Mouse (Mus musculus): ENCODE data around the gene Nmi.

Gene Nmi

DNA sequence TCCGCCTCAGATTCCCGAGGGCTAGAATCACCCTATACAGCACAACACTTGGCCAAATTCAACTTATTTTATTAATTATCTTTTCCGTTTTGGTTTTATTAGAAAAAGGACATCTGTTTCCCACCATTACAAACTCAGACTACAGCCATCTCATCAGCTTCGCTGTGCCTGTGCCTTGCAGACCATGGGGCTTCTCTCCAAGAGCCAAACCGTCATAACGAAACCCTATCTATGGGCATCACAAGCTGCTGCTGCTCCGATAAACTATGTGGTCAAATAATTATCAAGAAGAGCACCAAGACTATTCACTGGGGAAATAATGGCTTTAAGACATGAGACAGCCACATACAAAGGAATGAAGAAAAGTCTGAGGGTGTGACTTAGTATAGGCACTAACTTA, 31.5 kb downstream of the Nmi start:
- no peak for DNase-seq (ENCODE audit: low spot score)

DNA sequence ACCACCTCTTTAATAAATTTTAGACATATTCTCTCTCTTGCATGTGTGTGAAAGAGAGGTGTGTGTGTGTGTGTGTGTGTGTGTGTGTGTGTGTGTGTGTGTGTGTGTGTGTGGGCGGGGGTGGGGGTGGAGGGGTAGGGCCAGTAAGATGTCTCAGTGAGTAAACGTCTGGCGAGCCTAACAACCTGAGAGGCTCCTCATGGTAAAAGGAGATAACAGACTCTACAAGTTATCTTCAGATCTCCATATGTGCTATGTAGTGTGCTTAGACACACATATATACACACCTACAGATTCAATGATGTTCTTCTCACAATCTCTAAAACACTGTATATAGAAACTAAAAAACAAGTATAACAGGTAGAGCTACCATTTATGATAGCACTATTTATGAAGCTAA, 34.5 kb downstream of the Nmi start:
- no peak for DNase-seq (ENCODE audit: low spot score)

- no peak for DNase-seq (ENCODE audit: low spot score)
Observed at GRCm38 (mm10) chr2:51937004-51937403, 36.3 kb downstream of the Nmi start.

DNA sequence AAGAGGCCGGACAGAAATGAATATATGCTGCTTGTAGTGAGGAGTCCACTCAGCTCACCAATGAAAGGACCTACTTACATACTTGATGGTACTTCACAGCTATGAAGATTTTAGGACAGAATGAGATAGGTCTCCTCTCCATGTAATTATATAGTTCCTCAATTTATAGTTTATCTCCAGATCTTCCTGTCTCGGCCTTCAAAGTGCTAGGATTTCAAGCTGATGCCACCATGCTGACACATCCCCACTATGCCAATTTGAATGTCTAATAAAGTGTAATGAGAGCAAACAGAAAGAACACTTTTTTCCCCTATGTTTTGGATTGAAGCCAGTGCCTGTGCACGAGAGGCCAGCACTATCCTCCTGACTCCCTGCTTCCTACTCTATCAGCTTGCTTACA, 36.7 kb downstream of the Nmi start:
- no peak for DNase-seq (ENCODE audit: low spot score)

DNA sequence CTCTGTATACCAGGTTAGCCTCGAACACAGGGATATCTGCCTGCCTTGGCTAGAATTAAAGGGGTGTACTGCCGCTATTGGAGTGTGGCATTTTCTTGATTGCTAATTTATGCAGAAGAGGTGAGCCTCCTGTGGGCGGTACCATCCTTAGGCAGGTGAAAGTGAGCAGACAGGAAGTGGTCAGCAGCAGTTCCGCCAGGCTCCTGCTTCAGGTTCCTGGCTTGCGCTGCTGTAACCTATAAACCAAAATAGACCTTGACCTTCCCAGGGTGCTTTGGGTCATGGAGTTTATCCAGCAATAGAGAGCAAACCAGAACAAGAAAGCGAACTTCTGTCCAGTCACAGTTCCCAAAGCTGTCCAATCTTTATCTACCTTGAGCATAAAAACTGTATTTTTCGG, 37.4 kb downstream of the Nmi start:
- DNase-seq (ENCODE audit: low spot score) = no peak

GRCm38 (mm10) chr2:51934574-51935334, 38.5 kb downstream of the Nmi start, which contains the start of gene Rbm43:
Gene Rbm43, minus strand, starts transcription at chr2:51935163.
- peak; percentile 75 for DNase-seq (ENCODE audit: low spot score)

DNA sequence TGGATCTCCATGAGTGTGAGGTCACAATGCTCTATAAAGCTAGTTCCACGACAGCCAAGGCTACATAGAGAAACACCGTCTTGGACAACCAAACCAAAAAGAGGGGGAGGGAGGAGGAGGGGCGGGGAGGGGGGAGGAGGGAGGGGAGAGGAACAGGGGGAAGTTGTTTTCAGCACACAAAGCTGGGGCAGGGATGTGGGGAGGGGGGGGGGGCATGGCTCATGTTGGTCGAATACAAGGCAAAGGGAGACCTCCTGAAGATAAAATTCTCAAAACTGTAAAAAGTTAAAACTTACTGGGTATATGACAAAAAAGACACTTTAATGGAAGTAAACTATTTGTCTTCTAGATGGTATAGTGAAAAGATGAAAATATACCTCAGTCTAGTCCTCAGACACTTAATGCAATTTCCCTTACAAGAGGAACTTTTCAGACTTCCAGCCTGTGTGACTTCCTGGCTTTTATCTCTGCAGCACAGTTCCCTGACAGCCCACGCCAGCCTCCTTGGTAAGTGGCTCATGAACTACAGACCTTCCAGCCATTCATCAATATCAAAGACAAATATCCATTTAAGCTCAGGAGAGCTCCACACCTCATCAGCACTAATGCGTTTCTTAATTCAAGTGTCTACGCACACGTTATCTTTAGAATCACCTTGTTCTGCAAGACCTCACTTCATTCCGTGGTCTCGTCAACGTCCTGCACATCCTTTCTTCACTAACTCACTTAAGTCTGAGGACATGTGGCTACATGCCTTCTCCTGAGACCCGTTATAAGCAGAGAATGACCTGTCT, 39.8 kb downstream of the Nmi start:
- DNase-seq (ENCODE audit: low spot score) = no peak

DNA sequence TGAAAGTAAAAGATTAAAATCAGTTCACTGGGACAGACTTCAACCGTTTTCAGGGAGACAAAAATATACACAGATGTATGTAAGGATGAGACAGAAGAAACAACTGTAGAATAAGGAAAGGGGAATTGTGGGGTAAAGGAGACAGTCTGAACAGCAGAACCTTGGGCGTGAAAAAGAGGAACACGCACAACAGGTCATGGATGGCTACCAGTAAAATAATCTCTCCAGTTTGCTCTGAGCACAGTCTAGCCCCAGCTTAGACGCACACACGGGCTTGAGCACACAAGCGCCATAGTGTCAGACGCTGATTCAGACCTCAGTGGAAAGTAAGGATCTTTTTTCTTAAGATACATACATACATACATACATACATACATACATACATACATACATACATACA, 42.1 kb downstream of the Nmi start:
- DNase-seq (ENCODE audit: low spot score) = no peak

- DNase-seq (ENCODE audit: low spot score) = peak; percentile 73
Observed at GRCm38 (mm10) chr2:51914944-51915680, 58.2 kb downstream of the Nmi start.

DNA sequence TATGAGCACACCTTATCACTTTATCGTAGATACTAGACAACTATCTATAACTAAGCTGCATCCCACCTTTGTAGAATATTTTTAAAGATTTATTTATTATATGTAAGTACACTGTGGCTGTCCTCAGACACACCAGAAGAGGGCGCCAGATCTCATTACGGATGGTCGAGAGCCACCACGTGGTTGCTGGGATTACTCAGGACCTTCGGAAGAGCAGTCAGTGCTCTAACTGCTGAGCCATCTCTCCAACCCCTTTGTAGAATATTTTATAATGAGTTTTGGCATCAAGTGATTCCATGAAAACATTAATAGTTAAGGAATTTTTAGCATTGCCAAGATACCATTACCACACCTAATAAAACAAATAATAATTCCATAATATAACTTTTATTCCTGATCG, 58.8 kb downstream of the Nmi start:
- DNase-seq (ENCODE audit: low spot score) = no peak

DNA sequence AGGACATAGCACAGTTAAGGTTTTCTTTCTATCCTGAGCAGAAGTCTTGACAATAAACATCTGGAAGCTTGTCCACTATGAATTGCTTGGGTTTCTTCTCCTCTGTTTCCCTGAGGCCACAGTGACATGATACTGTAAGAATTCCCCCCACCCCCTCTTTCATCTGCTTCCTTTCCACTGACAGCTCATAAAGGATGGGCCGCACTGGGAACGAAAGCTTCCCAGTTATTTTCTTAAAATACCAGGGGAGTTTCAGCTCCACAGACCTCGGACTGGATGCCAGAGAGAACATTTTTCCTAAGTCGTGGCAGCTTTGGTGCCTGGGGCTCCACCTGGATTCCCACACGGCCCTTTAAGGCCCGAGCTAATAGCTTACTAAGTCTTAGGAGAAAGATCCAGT, 60.6 kb downstream of the Nmi start:
- peak; percentile 12 for DNase-seq (ENCODE audit: low spot score)

GRCm38 (mm10) chr2:51911864-51912263, 61.4 kb downstream of the Nmi start:
- no peak for DNase-seq (ENCODE audit: low spot score)

DNA sequence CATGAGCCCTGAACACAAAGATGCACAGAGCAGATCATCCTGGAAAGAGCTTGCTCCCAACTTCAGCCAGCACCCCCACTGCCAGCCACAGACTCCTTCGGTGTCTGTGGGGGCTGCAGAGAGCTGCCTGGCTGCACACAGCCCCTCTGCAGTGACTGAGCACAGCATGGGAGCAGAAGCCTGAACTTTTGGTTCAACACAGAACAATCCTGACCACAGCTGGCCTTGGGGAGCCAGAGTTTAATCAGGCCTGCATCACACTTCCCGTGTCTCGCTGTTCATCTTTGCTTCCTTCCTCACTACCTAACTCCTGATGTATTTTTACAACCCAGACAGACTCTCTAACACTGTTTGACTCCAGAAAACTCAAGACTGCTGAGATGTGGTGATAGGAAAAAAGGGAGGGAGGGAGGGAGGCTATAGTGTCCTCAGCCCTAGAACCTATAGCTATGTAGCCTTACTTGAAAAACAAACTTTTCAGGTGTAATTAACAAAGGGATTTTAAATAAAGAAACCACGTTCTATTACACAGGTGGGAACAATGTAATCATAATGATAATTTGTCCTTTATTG, 65.7 kb downstream of the Nmi start:
- DNase-seq (ENCODE audit: low spot score) = no peak

DNA sequence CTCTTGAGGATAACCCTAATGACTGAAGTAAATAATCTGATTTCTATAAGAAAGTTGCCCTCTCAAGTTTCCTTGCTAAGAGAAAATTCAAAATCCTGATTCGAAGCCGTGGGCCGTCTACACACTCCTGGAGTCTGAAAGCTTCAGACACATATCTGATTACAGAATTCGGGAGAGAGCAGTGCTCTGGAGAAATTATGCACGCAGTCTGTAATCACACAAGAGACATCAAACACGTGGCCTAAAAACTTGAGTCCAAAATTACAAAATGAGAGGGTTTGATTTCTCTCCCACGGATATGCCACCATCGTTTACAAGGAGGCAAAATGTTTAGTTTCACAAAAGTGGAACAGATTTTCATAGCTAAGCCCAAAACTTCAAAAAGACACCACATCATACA, 67.7 kb downstream of the Nmi start:
- no peak for DNase-seq (ENCODE audit: low spot score)
